Mouse (Mus musculus): Measurements from ENCODE around the gene Ankrd65.

The Ankrd65 gene

GRCm38 (mm10) chr4:155790021-155790489 is at the start of gene Ankrd65:
Ankrd65 (plus strand) TSS chr4:155790439.
- TF ChIP-seq GATA4 (IDR thresholded peaks at IDR 0.05; ENCODE audit: insufficient replicate concordance, low read length) = no peak

GRCm38 (mm10) chr4:155742684-155743083 is 47.6 kb upstream of the Ankrd65 start:
- TF ChIP-seq GATA4 (IDR thresholded peaks at IDR 0.05; ENCODE audit: insufficient replicate concordance, low read length) = no peak

- no peak for TF ChIP-seq GATA4 (IDR thresholded peaks at IDR 0.05; ENCODE audit: insufficient replicate concordance, low read length)
These were observed 45.8 kb upstream of the Ankrd65 start for GRCm38 (mm10) chr4:155744474-155744873.

- TF ChIP-seq GATA4 (IDR thresholded peaks at IDR 0.05; ENCODE audit: insufficient replicate concordance, low read length) = no peak
These were observed 45.1 kb upstream of the Ankrd65 start for GRCm38 (mm10) chr4:155745136-155745535.

GRCm38 (mm10) chr4:155746036-155746548 is 44.1 kb upstream of the Ankrd65 start:
- no peak for TF ChIP-seq GATA4 (IDR thresholded peaks at IDR 0.05; ENCODE audit: insufficient replicate concordance, low read length)

- TF ChIP-seq GATA4 (IDR thresholded peaks at IDR 0.05; ENCODE audit: insufficient replicate concordance, low read length) = no peak
These were observed 43.4 kb upstream of the Ankrd65 start for GRCm38 (mm10) chr4:155746575-155747490.

- TF ChIP-seq GATA4 (IDR thresholded peaks at IDR 0.05; ENCODE audit: insufficient replicate concordance, low read length) = no peak
These were observed 33.2 kb upstream of the Ankrd65 start for GRCm38 (mm10) chr4:155757011-155757410.

- TF ChIP-seq GATA4 (IDR thresholded peaks at IDR 0.05; ENCODE audit: insufficient replicate concordance, low read length) = no peak
These were observed 30.2 kb upstream of the Ankrd65 start for GRCm38 (mm10) chr4:155759862-155760612.

GRCm38 (mm10) chr4:155760613-155761355 is 29.5 kb upstream of the Ankrd65 start, which contains the start of gene Atad3a:
Atad3a (minus strand) TSS chr4:155761093.
- no peak; the same call in 1 of the 2 replicates for TF ChIP-seq GATA4 (IDR thresholded peaks at IDR 0.05; ENCODE audit: insufficient replicate concordance, low read length)

GRCm38 (mm10) chr4:155761356-155762099 is 28.7 kb upstream of the Ankrd65 start:
- no peak for TF ChIP-seq GATA4 (IDR thresholded peaks at IDR 0.05; ENCODE audit: insufficient replicate concordance, low read length)

GRCm38 (mm10) chr4:155762357-155762756 is 27.9 kb upstream of the Ankrd65 start:
- TF ChIP-seq GATA4 (IDR thresholded peaks at IDR 0.05; ENCODE audit: insufficient replicate concordance, low read length) = no peak

- no peak for TF ChIP-seq GATA4 (IDR thresholded peaks at IDR 0.05; ENCODE audit: insufficient replicate concordance, low read length)
These were observed 20.8 kb upstream of the Ankrd65 start for GRCm38 (mm10) chr4:155769496-155769879.

GRCm38 (mm10) chr4:155769880-155770512 is 20.2 kb upstream of the Ankrd65 start:
- no peak; the same call in 1 of the 2 replicates for TF ChIP-seq GATA4 (IDR thresholded peaks at IDR 0.05; ENCODE audit: insufficient replicate concordance, low read length)

GRCm38 (mm10) chr4:155770626-155771025 is 19.6 kb upstream of the Ankrd65 start:
- TF ChIP-seq GATA4 (IDR thresholded peaks at IDR 0.05; ENCODE audit: insufficient replicate concordance, low read length) = no peak; the same call in 1 of the 2 replicates
